Mouse (Mus musculus) spleen, adult 2 months (tissue): Measurements from ENCODE around the gene Chn2. TPM values are rescaled to one million over a fixed set of nuclear protein-coding genes. Genes with fewer than 3 reads are reported as not detected.

ENCODE experiments used
- DNase-seq, 2 experiments: peaks; one replicate each; pipeline versions ENCODE4 v3.0.0 to v3.0.0-alpha.2; 2012 to 2021; ENCODE audit warnings: low spot score in 2 of 2, low read depth in 1 of 2
- H3K27ac ChIP-seq: fragments of 200-500 bp; 2 replicates; pipeline ENCODE4 v1.5.1; 2012; ENCODE audit warnings: low read length, inconsistent platforms; ENCODE audit not compliant: insufficient read depth
- H3K27me3 ChIP-seq: fragments of 200-500 bp; 2 replicates; pipeline ENCODE4 v1.6.1; 2012; ENCODE audit warnings: mild to moderate bottlenecking, moderate library complexity, low read length, inconsistent platforms; ENCODE audit not compliant: control insufficient read depth, insufficient read depth
- H3K36me3 ChIP-seq: fragments of 200-500 bp; 2 replicates; pipeline ENCODE4 v1.6.1; 2012; ENCODE audit warnings: mild to moderate bottlenecking, low read length, inconsistent platforms; ENCODE audit not compliant: control insufficient read depth, insufficient read depth
- H3K4me1 ChIP-seq: fragments of 200-500 bp; 2 replicates; pipeline ENCODE4 v1.6.1; 2011; ENCODE audit warnings: inconsistent platforms; ENCODE audit not compliant: control insufficient read depth, insufficient read depth, insufficient read length
- H3K4me3 ChIP-seq: fragments of 200-500 bp; 2 replicates; pipeline ENCODE4 v1.5.1; 2011; ENCODE audit warnings: mild to moderate bottlenecking, inconsistent platforms; ENCODE audit not compliant: insufficient read depth, insufficient read length; ENCODE audit errors: extremely low read depth
- CTCF ChIP-seq: fragments of 200-500 bp; IDR thresholded peaks from 2 replicates; pipeline ENCODE4 v1.5.1; 2011; ENCODE audit warnings: mild to moderate bottlenecking, inconsistent platforms; ENCODE audit not compliant: insufficient read depth, insufficient read length, insufficient replicate concordance; ENCODE audit errors: extremely low read depth
- POLR2A ChIP-seq: fragments of 200-500 bp; IDR thresholded peaks from 2 replicates; pipeline ENCODE4 v1.6.1; 2011; ENCODE audit warnings: low read depth, low read length, inconsistent platforms
- WGBS: fragments of 180-500 bp; shearing (Covaris S2); methylation state at CpG from one replicate; pipeline ENCODE4 v1.1.7; 2018; 5-methylcytosine and 5-hydroxymethylcytosine counted together
- polyA plus RNA-seq: library from polyadenylated mRNA; depleted of rRNA; stranded (reverse); fragments of >200 nt; gene quantifications from 2 replicates; pipeline ENCODE4 v1.2.3, GENCODE M21; 2012

The Chn2 gene
- polyA plus RNA-seq, 1 experiment, result 8.4 TPM

GRCm38 (mm10) chr6:54224325-54224724 is 185.0 kb downstream of the Chn2 start:
- Histone ChIP-seq H3K27ac (no peak overlapping the region), H3K4me3 (no peak overlapping the region), H3K36me3 (no peaks in the 10 kb centered on the region), H3K27me3 (no peaks in the 10 kb centered on the region), H3K4me1 (no peaks in the 10 kb centered on the region)
- TF ChIP-seq CTCF (no peak), POLR2A (no peak)
- WGBS, result 82% methylated on average over 11 of the region's 11 CpGs
- DNase-seq, result no peak

GRCm38 (mm10) chr6:54225327-54225726 is 186.0 kb downstream of the Chn2 start:
- Histone ChIP-seq H3K27me3 (no peaks in the 10 kb centered on the region), H3K27ac (no peak overlapping the region), H3K4me1 (no peaks in the 10 kb centered on the region), H3K36me3 (no peaks in the 10 kb centered on the region), H3K4me3 (no peak overlapping the region)
- TF ChIP-seq CTCF, result no peak
- TF ChIP-seq POLR2A, result no peak
- 81% methylated on average over 4 of the region's 4 CpGs for WGBS
- no peak for DNase-seq

- no peak overlapping the region for H3K4me3 ChIP-seq
- no peak overlapping the region for H3K27ac ChIP-seq
- H3K27me3 ChIP-seq, result no peaks in the 10 kb centered on the region
- DNase-seq, result no peak
- 92% methylated on average over 3 of the region's 3 CpGs for WGBS
- H3K36me3 ChIP-seq, result no peaks in the 10 kb centered on the region
- no peaks in the 10 kb centered on the region for H3K4me1 ChIP-seq
- TF ChIP-seq POLR2A, result no peak
- no peak for TF ChIP-seq CTCF
Measured at GRCm38 (mm10) chr6:54227061-54227460, 187.7 kb downstream of the Chn2 start.

GRCm38 (mm10) chr6:54228421-54228820 is 189.1 kb downstream of the Chn2 start:
- no peak for TF ChIP-seq CTCF
- TF ChIP-seq POLR2A, result no peak
- H3K27ac ChIP-seq, result no peak overlapping the region
- no peak for DNase-seq
- H3K4me3 ChIP-seq, result no peak overlapping the region
- H3K4me1 ChIP-seq, result no peaks in the 10 kb centered on the region
- H3K36me3 ChIP-seq, result no peaks in the 10 kb centered on the region
- no peaks in the 10 kb centered on the region for H3K27me3 ChIP-seq
- WGBS, result 81% methylated on average over 9 of the region's 9 CpGs

- H3K4me3 ChIP-seq, result no peak overlapping the region
- H3K4me1 ChIP-seq, result no peaks in the 10 kb centered on the region
- no peak overlapping the region for H3K27ac ChIP-seq
- 8% methylated on average over 2 of the region's 2 CpGs for WGBS
- H3K27me3 ChIP-seq, result no peaks in the 10 kb centered on the region
- DNase-seq, result peak; percentile 13 to 21
- H3K36me3 ChIP-seq, result no peaks in the 10 kb centered on the region
- TF ChIP-seq POLR2A (no peak), CTCF (peak; percentile 45; the same call in 1 of the 2 replicates)
Measured at GRCm38 (mm10) chr6:54228874-54229273, 189.5 kb downstream of the Chn2 start.

- Histone ChIP-seq H3K36me3 (no peaks in the 10 kb centered on the region), H3K4me3 (no peak overlapping the region), H3K27ac (no peak overlapping the region), H3K4me1 (no peaks in the 10 kb centered on the region), H3K27me3 (no peaks in the 10 kb centered on the region)
- no peak for DNase-seq
- 92% methylated on average over 13 of the region's 13 CpGs for WGBS
- TF ChIP-seq CTCF (no peak), POLR2A (no peak)
Measured at GRCm38 (mm10) chr6:54231769-54232558, 192.6 kb downstream of the Chn2 start.

GRCm38 (mm10) chr6:54236441-54236840 is 197.1 kb downstream of the Chn2 start:
- no peak for DNase-seq
- WGBS, result 93% methylated on average over 9 of the region's 9 CpGs
- Histone ChIP-seq H3K4me3 (no peak overlapping the region), H3K36me3 (no peaks in the 10 kb centered on the region), H3K27ac (no peak overlapping the region), H3K27me3 (no peaks in the 10 kb centered on the region), H3K4me1 (no peaks in the 10 kb centered on the region)
- no peak for TF ChIP-seq CTCF
- TF ChIP-seq POLR2A, result no peak
